Mouse (Mus musculus) embryonic facial prominence, embryonic 15.5 days (tissue): ENCODE measurements around the gene Dap. TPM values are rescaled to one million over a fixed set of nuclear protein-coding genes. Genes with fewer than 3 reads are reported as not detected.

Source experiments
- polyA plus RNA-seq: library from polyadenylated mRNA; unstranded; fragments of >200 nt; fragmentation: Nextera tagmentation; extraction: Ambion mirVana; gene quantifications from 2 replicates; pipeline ENCODE4 v1.2.1, GENCODE M21; 2015

Dap gene
- polyA plus RNA-seq, 1 experiment from 2014 or later: 115 TPM

Other genes with a start within 250 kb of the Dap start
- 0.80 and 1.1 TPM in 2 replicates for gene Ankrd33b, start 143.4 kb downstream of the Dap start, polyA plus RNA-seq
- gene Ropn1l, start 229.4 kb downstream of the Dap start, polyA plus RNA-seq: 3.6 and 5.8 TPM in 2 replicates